Mouse (Mus musculus) MEL (cell line): ENCODE measurements around the gene Sipa1l3.

ENCODE experiments used
- CHD1 ChIP-seq: IDR thresholded peaks from 2 replicates; pipeline ENCODE4 v1.6.1; 2012; ENCODE audit warnings: low read depth, mild to moderate bottlenecking, inconsistent platforms, low read length, improper control_type of control experiment
- CTCF ChIP-seq, 3 experiments: IDR thresholded peaks in 2 of 3; conservative IDR thresholded peaks in 1 of 3; 2 replicates each; pipeline ENCODE4 v1.5.1; 2011 to 2012; ENCODE audit warnings: low read length in 3 of 3, low read depth in 2 of 3, mild to moderate bottlenecking in 2 of 3, improper control_type of control experiment in 1 of 3, inconsistent platforms in 1 of 3, mixed read lengths in 1 of 3, moderate library complexity in 1 of 3; ENCODE audit not compliant: control insufficient read depth in 1 of 3, insufficient read depth in 1 of 3, poor library complexity in 1 of 3, severe bottlenecking in 1 of 3
- E2F4 ChIP-seq: IDR thresholded peaks from 2 replicates; pipeline ENCODE4 v1.6.1; 2011; ENCODE audit warnings: low read depth, low read length, improper control_type of control experiment, borderline replicate concordance
- EP300 ChIP-seq, 2 experiments: IDR thresholded peaks; 2 replicates each; pipeline ENCODE4 v1.6.1; 2011; ENCODE audit warnings: improper control_type of control experiment in 2 of 2, low read length in 2 of 2, low read depth in 1 of 2, mild to moderate bottlenecking in 1 of 2
- GATA1 ChIP-seq: IDR thresholded peaks from 2 replicates; pipeline ENCODE4 v1.6.1; 2011; ENCODE audit warnings: low read depth, low read length, improper control_type of control experiment
- HCFC1 ChIP-seq: IDR thresholded peaks from 2 replicates; pipeline ENCODE4 v1.6.1; 2012; ENCODE audit warnings: low read depth, mild to moderate bottlenecking, inconsistent platforms, low read length, improper control_type of control experiment, moderate library complexity
- MAFK ChIP-seq: IDR thresholded peaks from 2 replicates; pipeline ENCODE4 v1.6.1; 2011; ENCODE audit warnings: low read depth, mild to moderate bottlenecking, low read length, improper control_type of control experiment, borderline replicate concordance
- MEF2A ChIP-seq: IDR thresholded peaks from 2 replicates; pipeline ENCODE4 v1.6.1; 2014; ENCODE audit warnings: low read depth, mild to moderate bottlenecking, inconsistent platforms, low read length, improper control_type of control experiment; ENCODE audit not compliant: poor library complexity, insufficient replicate concordance, severe bottlenecking; ENCODE audit errors: extremely low read depth
- NELFE ChIP-seq: IDR thresholded peaks from 2 replicates; pipeline ENCODE4 v1.6.1; 2011; ENCODE audit warnings: low read depth, low read length, improper control_type of control experiment
- POLR2A ChIP-seq, 2 experiments: IDR thresholded peaks; 2 replicates each; pipeline ENCODE4 v1.6.1; 2011 to 2012; ENCODE audit warnings: low read length in 2 of 2, mild to moderate bottlenecking in 2 of 2, control low read depth in 1 of 2, improper control_type of control experiment in 1 of 2, low read depth in 1 of 2, moderate library complexity in 1 of 2; ENCODE audit not compliant: control insufficient read depth in 1 of 2, insufficient read depth in 1 of 2, poor library complexity in 1 of 2
- UBTF ChIP-seq: IDR thresholded peaks from 2 replicates; pipeline ENCODE4 v1.6.1; 2012; ENCODE audit warnings: low read depth, mild to moderate bottlenecking, inconsistent platforms, low read length, improper control_type of control experiment, moderate library complexity, borderline replicate concordance; ENCODE audit not compliant: insufficient read depth
- USF2 ChIP-seq, 2 experiments: IDR thresholded peaks; 2 replicates each; pipeline ENCODE4 v1.6.1; 2011 to 2012; ENCODE audit warnings: improper control_type of control experiment in 2 of 2, low read length in 2 of 2, borderline replicate concordance in 1 of 2, inconsistent platforms in 1 of 2, low read depth in 1 of 2, mild to moderate bottlenecking in 1 of 2; ENCODE audit not compliant: insufficient read depth in 1 of 2
- ZNF384 ChIP-seq: IDR thresholded peaks from 2 replicates; pipeline ENCODE4 v1.6.1; 2012; ENCODE audit warnings: low read depth, mild to moderate bottlenecking, inconsistent platforms, low read length, improper control_type of control experiment

DNA sequence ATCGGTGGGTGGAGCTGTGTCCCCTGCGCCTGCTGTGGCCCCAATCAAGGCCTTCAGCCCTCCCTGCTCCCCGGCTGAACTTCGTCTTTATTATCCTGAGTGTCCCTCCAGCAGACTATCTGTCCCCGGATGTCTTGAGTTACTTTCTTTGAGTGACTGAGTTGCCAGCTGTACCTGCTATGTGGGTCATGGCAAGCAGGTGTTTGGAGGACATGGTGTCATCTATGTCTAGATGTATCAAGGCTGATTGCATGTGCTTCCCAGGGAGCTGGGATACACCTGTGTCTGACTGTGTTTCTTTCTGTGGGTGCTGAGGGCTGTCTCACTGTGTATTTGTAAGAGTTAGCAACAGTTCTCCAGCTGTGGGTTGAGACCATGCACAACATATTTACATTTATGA is 208.7 kb downstream of the Sipa1l3 start:
- TF ChIP-seq GATA1 (no peak), NELFE (no peak), CHD1 (no peak), CTCF (IDR thresholded peaks at IDR 0.05 in 2 of 3, conservative IDR thresholded peaks at IDR 0.05 in 1 of 3; ENCODE audit: control insufficient read depth in 1 of 3, insufficient read depth in 1 of 3, low read depth in 2 of 3, low read length in 3 of 3, poor library complexity in 1 of 3, severe bottlenecking in 1 of 3) (no peak), HCFC1 (no peak), POLR2A (IDR thresholded peaks at IDR 0.05; ENCODE audit: control insufficient read depth in 1 of 2, insufficient read depth in 1 of 2, low read depth in 1 of 2, low read length in 2 of 2, poor library complexity in 1 of 2) (no peak), E2F4 (no peak), USF2 (IDR thresholded peaks at IDR 0.05; ENCODE audit: borderline replicate concordance in 1 of 2, insufficient read depth in 1 of 2, low read depth in 1 of 2, low read length in 2 of 2) (no peak), ZNF384 (no peak), UBTF (no peak), MEF2A (no peak), EP300 (IDR thresholded peaks at IDR 0.05; ENCODE audit: low read depth in 1 of 2, low read length in 2 of 2) (no peak), MAFK (no peak)
